Comparison of ENCODE assay signal across 13 mouse cellular contexts in the genomic region with DNA sequence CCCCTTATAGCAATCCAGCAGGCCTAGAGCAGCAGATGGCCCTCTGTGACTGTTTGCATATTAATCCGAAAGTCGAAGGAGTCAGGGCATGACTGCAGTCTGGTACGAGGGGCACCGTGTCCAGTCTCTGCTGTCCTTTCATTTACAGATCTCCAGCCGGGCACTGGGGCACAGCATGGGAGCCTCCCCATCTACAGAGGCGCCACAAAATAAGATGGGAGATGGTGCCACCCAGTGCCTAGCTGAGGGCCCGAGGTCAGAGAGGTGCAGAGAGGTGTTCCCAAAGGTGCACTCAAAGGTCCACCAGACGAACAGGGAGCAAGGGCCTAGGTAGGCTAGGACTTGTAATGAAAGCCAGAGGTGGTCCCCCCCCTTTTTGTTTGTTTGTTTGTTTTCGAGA. TPM values are rescaled to one million over a fixed set of nuclear protein-coding genes. Genes with fewer than 3 reads are reported as not detected.
DNase-seq lines count a peak whose midpoint lies in the region; ATAC-seq lines count a peak whose summit lies in the region.
"Had no signal": no experiment of that assay in that cellular context is flagged by ENCODE, and none has a peak within 500 bp of the region (broad histone marks: within the 10 kb centered on the region; RNA-seq: fewer than 3 reads in every experiment).

No protein-coding gene starts in this region.

- H3K4me1 ChIP-seq in heart, embryonic 14.5 days (ENCODE audit: control insufficient read depth in 2 of 2, insufficient read depth in 2 of 2, low read length in 2 of 2), result peaks cover 59 to 80% of the 10 kb centered on the region in 2 experiments
- H3K4me1 ChIP-seq in midbrain, embryonic 13.5 days (replicated peaks), result peaks cover 45% of the 10 kb centered on the region
- peaks cover 10% of the 10 kb centered on the region; the same call in 1 of the 2 replicates for H3K4me1 ChIP-seq in midbrain, embryonic 16.5 days (ENCODE audit: control insufficient read depth, insufficient read depth, low read length)
- H3K4me1 ChIP-seq in hindbrain, embryonic 11.5 days (replicated peaks; ENCODE audit: control insufficient read depth, insufficient read depth, low read length), result no peaks in the 10 kb centered on the region
- H3K4me1 ChIP-seq in neural tube, embryonic 13.5 days (replicated peaks), result peaks cover 53% of the 10 kb centered on the region

- peak overlapping the region; percentile 92 to 93 for H3K27ac ChIP-seq in heart, embryonic 14.5 days (replicated peaks in 1 of 2; ENCODE audit: control insufficient read depth in 1 of 2, insufficient read depth in 1 of 2, low read depth in 2 of 2, low read length in 2 of 2)
- no peak overlapping the region for H3K27ac ChIP-seq in midbrain, embryonic 13.5 days
- H3K27ac ChIP-seq in midbrain, embryonic 16.5 days (ENCODE audit: low read length), result no peak overlapping the region
- 0 out of 2 replicates have a peak overlapping the region, but pooled peaks have one; percentile 7 for H3K27ac ChIP-seq in hindbrain, embryonic 11.5 days (ENCODE audit: low read depth, low read length)
- H3K27ac ChIP-seq in neural tube, embryonic 13.5 days (replicated peaks), result 0 out of 2 replicates have a peak overlapping the region, but pooled peaks have one; percentile 52

- no peak overlapping the region for H3K4me3 ChIP-seq in heart, embryonic 14.5 days (ENCODE audit: control insufficient read depth in 1 of 2, insufficient read depth in 1 of 2, low read depth in 1 of 2, low read length in 2 of 2)
- no peak overlapping the region for H3K4me3 ChIP-seq in midbrain, embryonic 13.5 days (replicated peaks)
- H3K4me3 ChIP-seq in midbrain, embryonic 16.5 days (ENCODE audit: low read depth, low read length), result no peak overlapping the region
- H3K4me3 ChIP-seq in hindbrain, embryonic 11.5 days (ENCODE audit: low read depth, low read length), result no peak overlapping the region
- no peak overlapping the region for H3K4me3 ChIP-seq in neural tube, embryonic 13.5 days
- H3K4me3 ChIP-seq: embryonic facial prominence, embryonic 10.5 days had no signal

- no peaks in the 10 kb centered on the region for H3K9me3 ChIP-seq in heart, embryonic 14.5 days (ENCODE audit: control insufficient read depth, low read length)
- no peaks in the 10 kb centered on the region for H3K9me3 ChIP-seq in midbrain, embryonic 13.5 days
- no peaks in the 10 kb centered on the region for H3K9me3 ChIP-seq in midbrain, embryonic 16.5 days (replicated peaks; ENCODE audit: control insufficient read depth, low read length, poor library complexity, severe bottlenecking)
- H3K9me3 ChIP-seq in hindbrain, embryonic 11.5 days (ENCODE audit: control insufficient read depth, low read length), result no peaks in the 10 kb centered on the region
- H3K9me3 ChIP-seq in neural tube, embryonic 13.5 days, result no peaks in the 10 kb centered on the region
- H3K9me3 ChIP-seq: embryonic facial prominence, embryonic 10.5 days had no signal

- H3K9ac ChIP-seq in heart, embryonic 14.5 days (ENCODE audit: low read length), result peak overlapping the region; percentile 61
- H3K9ac ChIP-seq in midbrain, embryonic 13.5 days (replicated peaks), result peak overlapping the region; percentile 2; the same call in 1 of the 2 replicates
- no peak overlapping the region for H3K9ac ChIP-seq in midbrain, embryonic 16.5 days (ENCODE audit: low read depth, low read length)
- H3K9ac ChIP-seq in hindbrain, embryonic 11.5 days (ENCODE audit: low read depth, low read length), result no peak overlapping the region
- H3K9ac ChIP-seq in neural tube, embryonic 13.5 days, result no peak overlapping the region

- intact Hi-C loops in heart, postnatal 14 days (cut with DNase I), result loop anchor here (2.0 kb wide), 1 partner anchor 14 kb away; no protein-coding TSS in a partner anchor

- WGBS in heart, embryonic 14.5 days, result 68% methylated on average over 9 of the region's 9 CpGs
- 68% methylated on average over 9 of the region's 9 CpGs for WGBS in midbrain, embryonic 13.5 days
- 80% methylated on average over 9 of the region's 9 CpGs for WGBS in midbrain, embryonic 16.5 days
- 79% methylated on average over 9 of the region's 9 CpGs for WGBS in hindbrain, embryonic 11.5 days
- WGBS in neural tube, embryonic 13.5 days, result 74% methylated on average over 9 of the region's 9 CpGs

- DNase-seq in heart, postnatal 14 days, result no peak
- no peak for DNase-seq in hindbrain, embryonic 11.5 days (ENCODE audit: low spot score)
- no peak for DNase-seq in testis, postnatal 14 days (ENCODE audit: low spot score)
- DNase-seq in right cerebral cortex, postnatal 14 days, result no peak
- DNase-seq: gastrocnemius, postnatal 14 days had no signal

- H3K36me3 ChIP-seq in heart, embryonic 14.5 days (ENCODE audit: control insufficient read depth, insufficient read depth, low read length), result no peaks in the 10 kb centered on the region
- H3K36me3 ChIP-seq in midbrain, embryonic 13.5 days, result no peaks in the 10 kb centered on the region
- H3K36me3 ChIP-seq in midbrain, embryonic 16.5 days (ENCODE audit: control insufficient read depth, insufficient read depth, low read length), result no peaks in the 10 kb centered on the region
- no peaks in the 10 kb centered on the region for H3K36me3 ChIP-seq in hindbrain, embryonic 11.5 days (ENCODE audit: control insufficient read depth, insufficient read depth, low read length)
- H3K36me3 ChIP-seq in neural tube, embryonic 13.5 days, result no peaks in the 10 kb centered on the region
- H3K36me3 ChIP-seq: embryonic facial prominence, embryonic 10.5 days had no signal

- peak overlapping the region; percentile 86 for H3K4me2 ChIP-seq in heart, embryonic 14.5 days (ENCODE audit: low read length)
- no peak overlapping the region for H3K4me2 ChIP-seq in midbrain, embryonic 13.5 days (replicated peaks)
- H3K4me2 ChIP-seq in midbrain, embryonic 16.5 days (ENCODE audit: low read length), result no peak overlapping the region
- no peak overlapping the region for H3K4me2 ChIP-seq in hindbrain, embryonic 11.5 days (replicated peaks; ENCODE audit: low read depth, low read length)
- no peak overlapping the region for H3K4me2 ChIP-seq in neural tube, embryonic 13.5 days

- H3K27me3 ChIP-seq in heart, embryonic 14.5 days (ENCODE audit: control insufficient read depth, insufficient read depth, low read length), result no peaks in the 10 kb centered on the region
- H3K27me3 ChIP-seq in midbrain, embryonic 13.5 days, result no peaks in the 10 kb centered on the region
- H3K27me3 ChIP-seq in midbrain, embryonic 16.5 days (ENCODE audit: control insufficient read depth, insufficient read depth, low read depth, low read length), result no peaks in the 10 kb centered on the region
- H3K27me3 ChIP-seq in hindbrain, embryonic 11.5 days (ENCODE audit: control insufficient read depth, insufficient read depth, low read length), result no peaks in the 10 kb centered on the region
- no peaks in the 10 kb centered on the region for H3K27me3 ChIP-seq in neural tube, embryonic 13.5 days

- ATAC-seq in heart, embryonic 14.5 days (ENCODE audit: insufficient number of reproducible peaks, insufficient read depth, low FRiP score, low read depth), result no peak
- no peak for ATAC-seq in midbrain, embryonic 13.5 days
- no peak for ATAC-seq in midbrain, embryonic 16.5 days
- ATAC-seq in hindbrain, embryonic 11.5 days (ENCODE audit: low FRiP score), result no peak
- ATAC-seq in neural tube, embryonic 13.5 days (ENCODE audit: low read depth), result no peak

RNA-seq across cellular contexts. Expression of a gene that starts 5.7 kb away (rescaled TPM):
- polyA plus RNA-seq in heart, embryonic 14.5 days (2014; fragmentation: Nextera tagmentation; extraction: Ambion mirVana), result 9.3 and 9.5 TPM in 2 replicates
- 10 to 100 TPM; 41.8 to 46.5 TPM for total RNA-seq in heart, postnatal 14 days (2021)
- polyA plus RNA-seq in midbrain, embryonic 13.5 days (2015; fragmentation: Nextera tagmentation; extraction: Ambion mirVana), result 1.7 TPM in 2 replicates
- 2.5 and 2.9 TPM in 2 replicates for polyA plus RNA-seq in midbrain, embryonic 16.5 days (2015; fragmentation: Nextera tagmentation; extraction: Ambion mirVana)
- 1.8 TPM in 2 replicates for polyA plus RNA-seq in hindbrain, embryonic 11.5 days (2014; fragmentation: Nextera tagmentation; extraction: Ambion mirVana)
- polyA plus RNA-seq in neural tube, embryonic 13.5 days (2015; fragmentation: Nextera tagmentation; extraction: Ambion mirVana), result 1.8 and 1.9 TPM in 2 replicates

RNA-seq across cellular contexts. Expression of a gene that starts 21.8 kb away (rescaled TPM):
- polyA plus RNA-seq in heart, embryonic 14.5 days (2014; fragmentation: Nextera tagmentation; extraction: Ambion mirVana), result 0.32 and 0.36 TPM in 2 replicates
- total RNA-seq in heart, postnatal 14 days (2021), result under 1 TPM; 0.74 to 0.80 TPM
- polyA plus RNA-seq in midbrain, embryonic 13.5 days (2015; fragmentation: Nextera tagmentation; extraction: Ambion mirVana), result 0.13 TPM in 1 of 2 replicates, not detected in the other
- polyA plus RNA-seq in midbrain, embryonic 16.5 days (2015; fragmentation: Nextera tagmentation; extraction: Ambion mirVana), result 0.14 and 0.39 TPM in 2 replicates
- 0.11 and 0.32 TPM in 2 replicates for polyA plus RNA-seq in hindbrain, embryonic 11.5 days (2014; fragmentation: Nextera tagmentation; extraction: Ambion mirVana)
- polyA plus RNA-seq in neural tube, embryonic 13.5 days (2015; fragmentation: Nextera tagmentation; extraction: Ambion mirVana), result 0.38 and 0.39 TPM in 2 replicates

RNA-seq across cellular contexts. Expression of a gene that starts 30.8 kb away (rescaled TPM):
- polyA plus RNA-seq in heart, embryonic 14.5 days (2014; fragmentation: Nextera tagmentation; extraction: Ambion mirVana), result not detected in 2 replicates
- total RNA-seq in heart, postnatal 14 days (2021), result not detected
- not detected in 2 replicates for polyA plus RNA-seq in midbrain, embryonic 13.5 days (2015; fragmentation: Nextera tagmentation; extraction: Ambion mirVana)
- not detected in 2 replicates for polyA plus RNA-seq in midbrain, embryonic 16.5 days (2015; fragmentation: Nextera tagmentation; extraction: Ambion mirVana)
- not detected in 2 replicates for polyA plus RNA-seq in hindbrain, embryonic 11.5 days (2014; fragmentation: Nextera tagmentation; extraction: Ambion mirVana)
- polyA plus RNA-seq in neural tube, embryonic 13.5 days (2015; fragmentation: Nextera tagmentation; extraction: Ambion mirVana), result not detected in 2 replicates
- total RNA-seq: adrenal gland, postnatal 25 days; gastrocnemius, postnatal 14 days; left cerebral cortex, adult 8-10 months; neutrophil, adult 5-6 weeks had no signal
- polyA plus RNA-seq: embryonic facial prominence, embryonic 10.5 days had no signal

RNA-seq across cellular contexts. Expression of a gene that starts 32.0 kb away (rescaled TPM):
- polyA plus RNA-seq in heart, embryonic 14.5 days (2014; fragmentation: Nextera tagmentation; extraction: Ambion mirVana), result 89.4 and 91.8 TPM in 2 replicates
- 10 to 100 TPM; 78.6 to 85.9 TPM for total RNA-seq in heart, postnatal 14 days (2021)
- 120 and 131 TPM in 2 replicates for polyA plus RNA-seq in midbrain, embryonic 13.5 days (2015; fragmentation: Nextera tagmentation; extraction: Ambion mirVana)
- polyA plus RNA-seq in midbrain, embryonic 16.5 days (2015; fragmentation: Nextera tagmentation; extraction: Ambion mirVana), result 102 and 105 TPM in 2 replicates
- 127 and 129 TPM in 2 replicates for polyA plus RNA-seq in hindbrain, embryonic 11.5 days (2014; fragmentation: Nextera tagmentation; extraction: Ambion mirVana)
- polyA plus RNA-seq in neural tube, embryonic 13.5 days (2015; fragmentation: Nextera tagmentation; extraction: Ambion mirVana), result 113 and 120 TPM in 2 replicates

RNA-seq across cellular contexts. Expression of a gene that starts 39.7 kb away (rescaled TPM):
- 1.3 and 1.8 TPM in 2 replicates for polyA plus RNA-seq in heart, embryonic 14.5 days (2014; fragmentation: Nextera tagmentation; extraction: Ambion mirVana)
- 1 to 10 TPM; 2.7 TPM for total RNA-seq in heart, postnatal 14 days (2021)
- polyA plus RNA-seq in midbrain, embryonic 13.5 days (2015; fragmentation: Nextera tagmentation; extraction: Ambion mirVana), result 6.0 and 7.5 TPM in 2 replicates
- 9.4 TPM in 2 replicates for polyA plus RNA-seq in midbrain, embryonic 16.5 days (2015; fragmentation: Nextera tagmentation; extraction: Ambion mirVana)
- polyA plus RNA-seq in hindbrain, embryonic 11.5 days (2014; fragmentation: Nextera tagmentation; extraction: Ambion mirVana), result 2.0 and 2.4 TPM in 2 replicates
- polyA plus RNA-seq in neural tube, embryonic 13.5 days (2015; fragmentation: Nextera tagmentation; extraction: Ambion mirVana), result 8.5 and 9.9 TPM in 2 replicates

Comparison
In these comparisons a context has a peak if more than half of its experiments do, and no peak if none do; other contexts are left out.
1. H3K9ac ChIP-seq: peak in heart, embryonic 14.5 days (single experiment) and midbrain, embryonic 13.5 days (single experiment); none in midbrain, embryonic 16.5 days (single experiment), hindbrain, embryonic 11.5 days (single experiment) and neural tube, embryonic 13.5 days (single experiment).
2. H3K27ac ChIP-seq: peak in heart, embryonic 14.5 days (2 of 2), hindbrain, embryonic 11.5 days (single experiment) and neural tube, embryonic 13.5 days (single experiment); none in midbrain, embryonic 13.5 days (single experiment) and midbrain, embryonic 16.5 days (single experiment).